Mouse (Mus musculus) G1E (cell line): ENCODE results near the gene Plekhj1.

Experiments
- CTCF ChIP-seq: IDR thresholded peaks from 2 replicates; pipeline ENCODE4 v1.5.1; 2012; ENCODE audit warnings: low read depth, low read length, inconsistent platforms, mixed read lengths
- GATA1 ChIP-seq: IDR thresholded peaks from 2 replicates; pipeline ENCODE4 v1.6.1; 2012; ENCODE audit warnings: borderline replicate concordance, low read length, inconsistent platforms, mixed read lengths
- GATA2 ChIP-seq: IDR thresholded peaks from 2 replicates; pipeline ENCODE4 v1.6.1; 2012; ENCODE audit warnings: low read depth, low read length, inconsistent platforms, borderline replicate concordance
- POLR2AphosphoS5 ChIP-seq: IDR thresholded peaks from 2 replicates; pipeline ENCODE4 v1.6.1; 2012; ENCODE audit warnings: low read depth, low read length, inconsistent platforms; ENCODE audit not compliant: insufficient replicate concordance
- TAL1 ChIP-seq: conservative IDR thresholded peaks from 2 replicates; pipeline ENCODE4 v1.6.1; 2012; ENCODE audit warnings: low read depth, low read length, inconsistent platforms, mixed read lengths

GRCm38 (mm10) chr10:80758651-80759050, 39.8 kb downstream of the Plekhj1 start:
- TF ChIP-seq CTCF: no peak
- no peak for TF ChIP-seq POLR2AphosphoS5
- TF ChIP-seq GATA1: no peak
- no peak for TF ChIP-seq GATA2
- TF ChIP-seq TAL1: no peak
